Mouse (Mus musculus) lung, embryonic 14.5 days (tissue): ENCODE results near the gene Cdh18. TPM values are rescaled to one million over a fixed set of nuclear protein-coding genes. Genes with fewer than 3 reads are reported as not detected.

ENCODE experiments used
- ATAC-seq: fragments of 200-750 bp; cut with Nextera tagmentation; 2 replicates; pipeline ENCODE4 v1.8.0; 2017; ENCODE audit warnings: mild to moderate bottlenecking, moderate TSS enrichment, moderate library complexity; ENCODE audit not compliant: insufficient read depth
- DNase-seq: peaks from one replicate; pipeline ENCODE4 v3.0.0-alpha.2; 2015
- H3K27ac ChIP-seq: fragments of 300-500 bp; sonication (generic); 2 replicates; pipeline ENCODE4 v1.5.1; 2014; ENCODE audit warnings: low read depth, mild to moderate bottlenecking, moderate library complexity
- H3K27me3 ChIP-seq: fragments of 300-500 bp; sonication (generic); 2 replicates; pipeline ENCODE4 v1.6.1; 2014; ENCODE audit warnings: low read length, control low read depth; ENCODE audit not compliant: insufficient read depth
- H3K36me3 ChIP-seq: fragments of 300-500 bp; sonication (generic); 2 replicates; pipeline ENCODE4 v1.6.1; 2014; ENCODE audit warnings: control low read depth; ENCODE audit not compliant: insufficient read depth
- H3K4me1 ChIP-seq: fragments of 300-500 bp; sonication (generic); 2 replicates; pipeline ENCODE4 v1.6.1; 2014; ENCODE audit warnings: antibody characterized with exemption, control low read depth; ENCODE audit not compliant: insufficient read depth
- H3K4me2 ChIP-seq: fragments of 300-500 bp; sonication (generic); 2 replicates; pipeline ENCODE4 v1.6.1; 2014; ENCODE audit warnings: mild to moderate bottlenecking
- H3K4me3 ChIP-seq: fragments of 300-500 bp; sonication (generic); 2 replicates; pipeline ENCODE4 v1.5.1; 2014; ENCODE audit warnings: low read depth, low read length
- H3K9ac ChIP-seq: fragments of 300-500 bp; sonication (generic); 2 replicates; pipeline ENCODE4 v1.6.1; 2014
- H3K9me3 ChIP-seq: fragments of 300-500 bp; sonication (generic); 2 replicates; pipeline ENCODE4 v1.6.1; 2016; ENCODE audit warnings: low read depth, low read length, control low read depth
- CTCF ChIP-seq: IDR thresholded peaks from 2 replicates; pipeline ENCODE4 v1.5.1; 2016; ENCODE audit warnings: antibody characterized with exemption, low read depth
- WGBS: fragments of 180-500 bp; shearing (Covaris S2); extraction: QIAGEN DNeasy Blood & Tissue Kit; methylation state at CpG from one replicate; pipeline ENCODE4 v1.1.7; 2014; 5-methylcytosine and 5-hydroxymethylcytosine counted together
- polyA plus RNA-seq: library from polyadenylated mRNA; unstranded; fragments of >200 nt; fragmentation: Nextera tagmentation; extraction: Ambion mirVana; gene quantifications from 2 replicates; pipeline ENCODE4 v1.2.1, GENCODE M21; 2014

Cdh18 gene
- polyA plus RNA-seq, 1 experiment from 2014 or later: 0.51 TPM

DNA sequence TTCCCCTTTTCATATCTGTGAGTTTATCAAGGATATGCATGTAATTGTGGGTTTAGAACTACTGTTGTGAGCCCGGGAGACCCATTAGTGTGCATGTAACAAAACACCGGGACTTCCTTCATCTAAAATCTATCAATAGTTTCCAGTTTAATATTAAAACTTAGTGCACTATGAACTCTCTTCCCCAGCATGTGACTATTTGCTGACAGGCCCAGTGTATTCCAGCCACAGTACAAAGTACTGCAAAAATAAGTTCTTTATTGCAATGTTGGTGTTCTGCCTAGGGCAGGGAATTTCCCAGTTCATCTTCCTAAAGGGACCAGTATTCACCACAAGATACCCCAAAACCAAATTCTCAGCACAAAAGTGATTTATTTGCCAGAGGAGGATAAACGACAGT is 243.0 kb downstream of the Cdh18 start:
- DNase-seq: no peak
- no peak overlapping the region for H3K27ac ChIP-seq
- 91% methylated on average over 3 of the region's 3 CpGs for WGBS
- no peaks in the 10 kb centered on the region for H3K27me3 ChIP-seq
- no peaks in the 10 kb centered on the region for H3K9me3 ChIP-seq
- H3K4me2 ChIP-seq: no peak overlapping the region
- no peaks in the 10 kb centered on the region for H3K36me3 ChIP-seq
- H3K4me3 ChIP-seq: no peak overlapping the region
- TF ChIP-seq CTCF: no peak
- no peak overlapping the region for H3K9ac ChIP-seq
- ATAC-seq: no peak
- no peaks in the 10 kb centered on the region for H3K4me1 ChIP-seq

- Histone ChIP-seq H3K4me3 (no peak overlapping the region), H3K9ac (no peak overlapping the region), H3K27me3 (no peaks in the 10 kb centered on the region), H3K27ac (no peak overlapping the region), H3K9me3 (no peaks in the 10 kb centered on the region), H3K4me1 (no peaks in the 10 kb centered on the region), H3K36me3 (no peaks in the 10 kb centered on the region), H3K4me2 (no peak overlapping the region)
- ATAC-seq: no peak
- peak; percentile 28 for DNase-seq
- no peak for TF ChIP-seq CTCF
These were observed 284.3 kb downstream of the Cdh18 start for GRCm38 (mm10) chr15:22833127-22833526.

DNA sequence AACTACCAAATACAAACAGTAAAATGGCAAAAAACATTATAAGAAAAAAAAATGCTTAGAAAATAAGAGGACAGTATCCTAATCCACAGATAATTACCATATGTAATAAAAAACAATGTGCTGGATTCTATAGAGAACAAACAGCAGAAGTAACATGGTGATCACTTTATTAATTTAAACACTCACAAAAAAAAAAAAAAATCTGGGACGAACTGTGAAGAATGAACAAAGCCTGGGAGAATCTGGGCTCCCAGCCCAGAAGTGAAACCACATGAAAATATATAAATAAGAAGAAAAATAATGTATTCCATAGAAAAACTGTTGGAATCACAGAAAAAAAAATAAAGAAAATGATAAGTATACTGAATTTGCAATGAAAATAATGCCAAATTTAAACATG is 288.4 kb downstream of the Cdh18 start:
- Histone ChIP-seq H3K4me2 (no peak overlapping the region), H3K27ac (no peak overlapping the region; the same call in 1 of the 2 replicates), H3K27me3 (no peaks in the 10 kb centered on the region), H3K9me3 (no peaks in the 10 kb centered on the region), H3K4me1 (no peaks in the 10 kb centered on the region), H3K9ac (no peak overlapping the region), H3K4me3 (no peak overlapping the region), H3K36me3 (no peaks in the 10 kb centered on the region)
- 29% methylated on average over 1 of the region's 1 CpGs for WGBS
- DNase-seq (peak; percentile 85), ATAC-seq (peak; percentile 58; the same call in 1 of the 2 replicates)
- no peak for TF ChIP-seq CTCF

GRCm38 (mm10) chr15:22857704-22858103 is 308.9 kb downstream of the Cdh18 start:
- no peak overlapping the region for H3K4me3 ChIP-seq
- no peak overlapping the region for H3K9ac ChIP-seq
- no peaks in the 10 kb centered on the region for H3K27me3 ChIP-seq
- no peak overlapping the region for H3K4me2 ChIP-seq
- no peak for DNase-seq
- H3K27ac ChIP-seq: no peak overlapping the region
- H3K4me1 ChIP-seq: no peaks in the 10 kb centered on the region
- ATAC-seq: no peak
- no peaks in the 10 kb centered on the region for H3K9me3 ChIP-seq
- TF ChIP-seq CTCF: no peak
- H3K36me3 ChIP-seq: no peaks in the 10 kb centered on the region

DNA sequence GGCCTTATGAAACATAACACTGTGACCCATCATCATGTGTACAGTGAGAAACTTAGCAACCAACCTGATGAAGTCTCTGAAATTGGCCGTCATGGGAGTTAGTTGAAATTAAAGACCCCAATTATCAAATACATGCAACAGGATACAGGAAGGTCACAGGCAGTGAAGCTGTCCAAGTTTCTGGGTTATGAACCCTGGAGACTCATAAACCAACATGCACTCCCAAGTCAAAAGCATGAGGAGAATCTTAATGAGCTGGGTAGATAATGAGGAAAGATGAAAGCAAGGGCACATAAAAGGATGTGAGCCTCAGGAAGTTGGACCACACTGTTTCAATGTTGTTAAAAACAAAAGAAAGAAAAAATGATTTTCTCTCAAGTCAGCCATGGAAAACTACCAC is 321.9 kb downstream of the Cdh18 start:
- Histone ChIP-seq H3K27me3 (no peaks in the 10 kb centered on the region), H3K4me3 (no peak overlapping the region), H3K27ac (no peak overlapping the region), H3K9me3 (no peaks in the 10 kb centered on the region), H3K36me3 (no peaks in the 10 kb centered on the region), H3K9ac (no peak overlapping the region), H3K4me2 (no peak overlapping the region), H3K4me1 (no peaks in the 10 kb centered on the region)
- 51% methylated on average over 1 of the region's 1 CpGs for whole genome bisulfite sequencing
- no peak for ATAC-seq
- no peak for DNase-seq
- no peak for TF ChIP-seq CTCF

- ATAC-seq (no peak), DNase-seq (no peak)
- Histone ChIP-seq H3K4me1 (no peaks in the 10 kb centered on the region), H3K36me3 (no peaks in the 10 kb centered on the region), H3K9me3 (no peaks in the 10 kb centered on the region), H3K27me3 (no peaks in the 10 kb centered on the region), H3K4me2 (no peak overlapping the region), H3K27ac (no peak overlapping the region), H3K4me3 (no peak overlapping the region), H3K9ac (no peak overlapping the region)
- TF ChIP-seq CTCF: no peak
- WGBS: 62% methylated on average over 4 of the region's 4 CpGs
These were observed 348.9 kb downstream of the Cdh18 start for GRCm38 (mm10) chr15:22897724-22898123.

- H3K9ac ChIP-seq: no peak overlapping the region
- H3K4me2 ChIP-seq: no peak overlapping the region
- 71% methylated on average over 4 of the region's 4 CpGs for WGBS
- no peaks in the 10 kb centered on the region for H3K36me3 ChIP-seq
- H3K4me1 ChIP-seq: no peaks in the 10 kb centered on the region
- no peak overlapping the region for H3K4me3 ChIP-seq
- no peak overlapping the region for H3K27ac ChIP-seq
- no peaks in the 10 kb centered on the region for H3K27me3 ChIP-seq
- peak; percentile 6 for DNase-seq
- no peaks in the 10 kb centered on the region for H3K9me3 ChIP-seq
- no peak for TF ChIP-seq CTCF
- no peak for ATAC-seq
These were observed 349.4 kb downstream of the Cdh18 start for GRCm38 (mm10) chr15:22898208-22898607.

- H3K36me3 ChIP-seq: no peaks in the 10 kb centered on the region
- no peak for TF ChIP-seq CTCF
- no peak for DNase-seq
- no peak overlapping the region for H3K4me2 ChIP-seq
- H3K27ac ChIP-seq: no peak overlapping the region
- H3K9me3 ChIP-seq: no peaks in the 10 kb centered on the region
- H3K4me3 ChIP-seq: no peak overlapping the region
- ATAC-seq: no peak
- no peaks in the 10 kb centered on the region for H3K27me3 ChIP-seq
- H3K4me1 ChIP-seq: no peaks in the 10 kb centered on the region
- no peak overlapping the region for H3K9ac ChIP-seq
These were observed 365.6 kb downstream of the Cdh18 start for GRCm38 (mm10) chr15:22914444-22914843.
